Mouse (Mus musculus): ENCODE data around the gene Acta2. TPM values are rescaled to one million over a fixed set of nuclear protein-coding genes. Genes with fewer than 3 reads are reported as not detected.

Acta2 gene
- polyA plus RNA-seq, 1 experiment from 2014 or later: 3,545 TPM

DNA sequence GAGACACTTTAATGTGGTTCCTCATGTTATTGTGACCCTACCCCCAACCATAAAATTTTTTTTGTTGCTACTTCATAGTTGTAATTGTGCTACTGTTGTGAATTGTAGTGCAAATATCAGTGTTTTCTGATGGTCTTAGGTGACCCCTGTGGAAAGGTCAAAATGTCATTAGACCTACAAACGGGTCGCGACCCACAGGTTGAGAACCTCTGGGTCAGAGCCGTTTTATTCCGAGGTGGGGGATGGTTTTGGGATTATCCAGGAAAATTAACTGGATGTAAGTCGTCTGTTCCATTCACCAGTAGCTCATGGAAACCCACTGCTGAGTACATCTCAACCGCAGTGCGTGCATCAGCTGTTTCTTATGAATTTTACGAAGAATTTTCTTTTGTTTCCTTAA is 61.7 kb downstream of the Acta2 start:
- peak overlapping the region; percentile 76 for H3K4me3 ChIP-seq (ENCODE audit: low read depth, low read length)
- peaks cover 5% of the 10 kb centered on the region; the same call in 1 of the 2 replicates for H3K4me1 ChIP-seq (replicated peaks; ENCODE audit: control insufficient read depth, insufficient read depth)
- TF ChIP-seq EP300 (optimal IDR thresholded peaks at IDR 0.05) (no peak), CTCF (IDR thresholded peaks at IDR 0.05; ENCODE audit: low read depth) (no peak)
- DNase-seq (ENCODE audit: low spot score) (no peak), ATAC-seq (ENCODE audit: low FRiP score, low TSS enrichment) (no peak)
- H3K9me3 ChIP-seq (ENCODE audit: control insufficient read depth, low read length): no peaks in the 10 kb centered on the region
- WGBS: 58% methylated on average over 9 of the region's 9 CpGs
- peak overlapping the region; percentile 85; the same call in 1 of the 2 replicates for H3K9ac ChIP-seq (ENCODE audit: low read length)
- no peaks in the 10 kb centered on the region for H3K36me3 ChIP-seq (ENCODE audit: control insufficient read depth, insufficient read depth, low read length)
- H3K4me2 ChIP-seq (replicated peaks; ENCODE audit: low read depth): peak overlapping the region; percentile 97
- no peak overlapping the region for H3K27ac ChIP-seq (replicated peaks)
- no peaks in the 10 kb centered on the region for H3K27me3 ChIP-seq (ENCODE audit: control insufficient read depth, insufficient read depth, low read length)

DNA sequence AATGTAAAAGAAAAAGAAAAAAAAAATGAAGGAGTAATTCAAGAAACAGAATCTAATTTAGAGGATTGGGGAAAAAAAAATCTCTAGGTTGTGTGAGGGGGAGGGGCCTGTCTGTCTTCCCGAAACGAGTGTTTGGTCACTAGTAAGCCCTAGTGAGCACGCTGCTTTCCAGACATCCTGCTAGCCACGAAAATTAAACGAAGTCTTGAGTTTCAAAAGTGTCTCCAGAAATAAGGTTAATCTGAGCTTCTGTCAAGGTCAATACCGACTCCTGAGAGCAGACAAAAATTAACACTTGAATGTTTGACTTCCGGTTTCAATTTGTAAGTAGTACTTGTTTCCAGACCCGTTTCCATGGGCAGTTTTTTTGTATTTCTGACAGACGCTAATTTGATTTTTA is 62.2 kb downstream of the Acta2 start:
- Histone ChIP-seq H3K36me3 (ENCODE audit: control insufficient read depth, insufficient read depth, low read length) (no peaks in the 10 kb centered on the region), H3K4me1 (replicated peaks; ENCODE audit: control insufficient read depth, insufficient read depth) (peaks cover 5% of the 10 kb centered on the region; the same call in 1 of the 2 replicates), H3K9ac (ENCODE audit: low read length) (peak overlapping the region; percentile 85; the same call in 1 of the 2 replicates), H3K4me2 (replicated peaks; ENCODE audit: low read depth) (peak overlapping the region; percentile 97), H3K4me3 (ENCODE audit: low read depth, low read length) (peak overlapping the region; percentile 76), H3K27ac (replicated peaks) (peak overlapping the region; percentile 90; the same call in 1 of the 2 replicates), H3K27me3 (ENCODE audit: control insufficient read depth, insufficient read depth, low read length) (no peaks in the 10 kb centered on the region), H3K9me3 (ENCODE audit: control insufficient read depth, low read length) (no peaks in the 10 kb centered on the region)
- DNase-seq (ENCODE audit: low spot score) (peak; percentile 41), ATAC-seq (ENCODE audit: low FRiP score, low TSS enrichment) (no peak)
- 1% methylated on average over 9 of the region's 9 CpGs for WGBS
- TF ChIP-seq CTCF (IDR thresholded peaks at IDR 0.05; ENCODE audit: low read depth): no peak
- TF ChIP-seq EP300 (optimal IDR thresholded peaks at IDR 0.05): no peak

GRCm38 (mm10) chr19:34192008-34192963 is 63.1 kb downstream of the Acta2 start, which contains the start of gene Stambpl1:
Stambpl1 (plus strand) TSS chr19:34192229.
- Histone ChIP-seq H3K27me3 (ENCODE audit: control insufficient read depth, insufficient read depth, low read length) (no peaks in the 10 kb centered on the region), H3K9me3 (ENCODE audit: control insufficient read depth, low read length) (no peaks in the 10 kb centered on the region), H3K9ac (ENCODE audit: low read length) (peak within 1 kb of the TSS; percentile 85), H3K4me2 (replicated peaks; ENCODE audit: low read depth) (peak within 1 kb of the TSS; percentile 97), H3K4me3 (ENCODE audit: low read depth, low read length) (peak within 1 kb of the TSS; percentile 76), H3K4me1 (replicated peaks; ENCODE audit: control insufficient read depth, insufficient read depth) (peaks cover 5% of the 10 kb centered on the region; the same call in 1 of the 2 replicates), H3K27ac (replicated peaks) (peak within 1 kb of the TSS; percentile 90), H3K36me3 (ENCODE audit: control insufficient read depth, insufficient read depth, low read length) (no peaks in the 10 kb centered on the region)
- ATAC-seq (ENCODE audit: low FRiP score, low TSS enrichment): peak; percentile 86
- TF ChIP-seq EP300 (optimal IDR thresholded peaks at IDR 0.05): no peak
- TF ChIP-seq CTCF (IDR thresholded peaks at IDR 0.05; ENCODE audit: low read depth): no peak
- WGBS: under 1% methylated on average over 58 of the region's 62 CpGs
- peak; percentile 88 for DNase-seq (ENCODE audit: low spot score)

DNA sequence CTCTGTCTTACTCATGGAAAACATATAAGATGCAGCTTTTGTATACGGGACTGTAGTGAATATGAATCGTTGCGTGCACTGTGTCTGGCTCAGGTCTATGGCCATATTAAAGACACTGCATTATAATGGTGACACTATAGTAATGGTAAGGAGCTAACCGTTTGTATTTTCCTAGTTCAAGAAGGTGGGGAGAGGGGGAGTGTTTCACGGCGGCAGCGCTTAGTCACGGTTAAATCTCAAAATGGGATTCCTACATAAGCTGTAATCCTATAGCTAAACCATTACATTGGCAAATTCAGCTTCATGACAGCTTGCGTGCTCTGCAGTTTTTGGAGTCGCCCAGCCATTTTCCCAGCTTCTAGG is 63.8 kb downstream of the Acta2 start:
- no peak overlapping the region for H3K27ac ChIP-seq (replicated peaks)
- H3K36me3 ChIP-seq (ENCODE audit: control insufficient read depth, insufficient read depth, low read length): no peaks in the 10 kb centered on the region
- peak overlapping the region; percentile 85 for H3K9ac ChIP-seq (ENCODE audit: low read length)
- peak overlapping the region; percentile 97 for H3K4me2 ChIP-seq (replicated peaks; ENCODE audit: low read depth)
- ATAC-seq (ENCODE audit: low FRiP score, low TSS enrichment) (no peak), DNase-seq (ENCODE audit: low spot score) (no peak)
- H3K4me1 ChIP-seq (replicated peaks; ENCODE audit: control insufficient read depth, insufficient read depth): peaks cover 5% of the 10 kb centered on the region; the same call in 1 of the 2 replicates
- no peaks in the 10 kb centered on the region for H3K9me3 ChIP-seq (ENCODE audit: control insufficient read depth, low read length)
- WGBS: 37% methylated on average over 10 of the region's 10 CpGs
- H3K27me3 ChIP-seq (ENCODE audit: control insufficient read depth, insufficient read depth, low read length): no peaks in the 10 kb centered on the region
- H3K4me3 ChIP-seq (ENCODE audit: low read depth, low read length): peak overlapping the region; percentile 76
- TF ChIP-seq CTCF (IDR thresholded peaks at IDR 0.05; ENCODE audit: low read depth): no peak
- TF ChIP-seq EP300 (optimal IDR thresholded peaks at IDR 0.05): no peak

Other genes with a start within 250 kb of the Acta2 start
- gene Lipk, start 247.3 kb downstream of the Acta2 start, polyA plus RNA-seq (2015; fragmentation: Nextera tagmentation; extraction: Ambion mirVana): 34.4 and 35.0 TPM in 2 replicates
- 1.1 and 1.2 TPM in 2 replicates for gene Lipn, start 188.2 kb downstream of the Acta2 start, polyA plus RNA-seq (2015; fragmentation: Nextera tagmentation; extraction: Ambion mirVana)
- gene Lipm, start 154.7 kb downstream of the Acta2 start, polyA plus RNA-seq (2015; fragmentation: Nextera tagmentation; extraction: Ambion mirVana): 33.0 and 35.0 TPM in 2 replicates
- 16.3 and 17.4 TPM in 2 replicates for gene Ankrd22, start 89.5 kb downstream of the Acta2 start, polyA plus RNA-seq (2015; fragmentation: Nextera tagmentation; extraction: Ambion mirVana)
- gene Stambpl1, start 63.4 kb downstream of the Acta2 start, polyA plus RNA-seq (2015; fragmentation: Nextera tagmentation; extraction: Ambion mirVana): 13.0 and 13.1 TPM in 2 replicates
- gene Fas, start 35.1 kb upstream of the Acta2 start, polyA plus RNA-seq (2015; fragmentation: Nextera tagmentation; extraction: Ambion mirVana): 8.3 and 9.0 TPM in 2 replicates
- gene Ch25h, start 219.6 kb upstream of the Acta2 start, polyA plus RNA-seq (2015; fragmentation: Nextera tagmentation; extraction: Ambion mirVana): 3.7 and 4.6 TPM in 2 replicates